Mouse (Mus musculus) cerebellum, adult 8-10 months (tissue): ENCODE measurements around the gene Adgrg7.

ENCODE experiments used
- DNase-seq: peaks from one replicate; pipeline ENCODE4 v3.0.0; 2022

Adgrg7 gene

DNA sequence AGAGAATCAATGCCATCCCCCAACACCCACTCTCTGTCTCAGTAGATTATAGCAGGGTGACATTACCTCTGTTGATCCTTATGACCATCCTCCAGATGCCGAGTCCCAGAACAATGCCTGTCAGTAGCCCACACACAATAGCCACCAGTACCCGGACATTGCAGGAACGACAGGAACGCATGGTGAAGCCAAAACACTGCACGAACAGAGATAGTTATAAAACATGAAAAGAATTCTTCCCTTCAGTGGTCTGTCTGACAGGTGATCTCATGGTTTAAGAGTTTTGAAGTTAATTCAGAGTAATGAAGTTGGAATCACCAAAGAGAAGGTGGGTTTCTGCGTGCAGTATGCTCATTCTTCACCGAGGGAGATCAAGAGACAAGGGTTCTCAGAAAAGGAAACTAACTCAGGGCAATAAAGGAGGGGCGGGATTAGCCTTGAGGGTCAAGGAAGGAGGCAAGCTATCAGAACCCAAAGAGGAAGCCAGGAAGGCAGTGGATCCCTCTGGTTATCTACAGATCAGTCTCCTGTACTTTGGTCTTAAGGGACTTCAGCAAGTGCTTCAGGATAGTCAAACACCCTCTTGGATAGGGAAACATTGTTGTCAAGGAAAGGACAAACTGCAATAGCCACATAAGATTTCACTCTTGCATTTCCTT lies at the start of gene Adgrg7:
Adgrg7 (minus strand) TSS at position 375 of the 659 bp plus-strand sequence.
- no peak for DNase-seq

DNA sequence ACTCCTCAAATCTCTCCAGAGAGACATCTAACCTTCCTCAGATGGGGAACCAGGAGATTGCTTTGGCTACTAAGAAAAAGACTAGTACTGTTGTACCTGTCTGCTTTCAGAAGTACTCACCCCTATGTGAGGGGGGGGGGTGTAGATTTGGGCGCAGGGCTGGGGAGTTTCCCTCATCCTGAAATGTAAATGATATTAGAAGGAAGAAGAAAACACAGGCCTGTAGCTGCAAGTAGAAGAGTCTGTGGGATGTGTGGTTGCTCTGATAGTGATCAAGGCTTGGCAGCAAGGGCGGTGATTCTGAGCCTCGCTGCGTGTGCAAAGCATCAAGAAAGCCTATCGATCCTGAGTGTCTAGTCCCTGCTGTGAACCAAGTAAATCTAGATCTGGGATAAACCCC lies 47.3 kb upstream of the Adgrg7 start:
- no peak for DNase-seq

DNA sequence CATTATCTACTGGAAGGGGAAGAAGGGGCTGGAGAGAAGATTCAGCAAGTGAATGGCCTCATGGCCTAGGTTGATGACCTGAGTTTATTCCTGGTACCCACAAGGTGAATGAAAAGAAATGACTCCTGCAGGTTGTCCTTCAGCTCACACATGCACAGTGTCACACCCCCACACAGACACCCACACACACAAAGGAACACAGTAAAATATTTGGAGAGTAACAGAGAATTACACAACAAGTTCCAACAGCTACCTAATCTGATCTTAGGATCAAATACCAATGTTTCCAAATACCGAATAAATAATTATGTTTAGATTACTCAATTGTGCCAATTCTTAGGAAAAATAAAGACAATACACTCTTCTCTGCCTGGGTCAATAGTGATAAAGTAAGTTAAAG lies 37.7 kb upstream of the Adgrg7 start:
- DNase-seq: no peak

DNA sequence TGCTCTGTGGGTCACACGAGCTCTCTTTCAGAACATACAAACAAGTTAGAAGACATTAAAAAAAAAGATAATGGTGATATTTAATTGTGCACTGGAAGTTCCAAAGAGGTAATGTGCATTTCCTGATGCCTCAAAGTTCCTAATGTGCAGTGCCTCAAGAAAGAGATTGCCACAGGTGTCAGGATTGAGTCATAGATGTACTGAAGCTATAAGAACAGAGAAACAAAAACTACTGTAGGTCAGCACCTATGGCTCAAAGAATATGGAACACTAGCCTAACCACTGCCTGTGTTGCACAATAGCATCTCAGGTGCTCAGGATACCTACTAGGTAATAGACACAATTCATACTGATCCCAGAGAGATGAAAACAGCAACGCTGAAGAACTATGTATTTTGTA lies 36.3 kb upstream of the Adgrg7 start:
- DNase-seq: no peak

DNA sequence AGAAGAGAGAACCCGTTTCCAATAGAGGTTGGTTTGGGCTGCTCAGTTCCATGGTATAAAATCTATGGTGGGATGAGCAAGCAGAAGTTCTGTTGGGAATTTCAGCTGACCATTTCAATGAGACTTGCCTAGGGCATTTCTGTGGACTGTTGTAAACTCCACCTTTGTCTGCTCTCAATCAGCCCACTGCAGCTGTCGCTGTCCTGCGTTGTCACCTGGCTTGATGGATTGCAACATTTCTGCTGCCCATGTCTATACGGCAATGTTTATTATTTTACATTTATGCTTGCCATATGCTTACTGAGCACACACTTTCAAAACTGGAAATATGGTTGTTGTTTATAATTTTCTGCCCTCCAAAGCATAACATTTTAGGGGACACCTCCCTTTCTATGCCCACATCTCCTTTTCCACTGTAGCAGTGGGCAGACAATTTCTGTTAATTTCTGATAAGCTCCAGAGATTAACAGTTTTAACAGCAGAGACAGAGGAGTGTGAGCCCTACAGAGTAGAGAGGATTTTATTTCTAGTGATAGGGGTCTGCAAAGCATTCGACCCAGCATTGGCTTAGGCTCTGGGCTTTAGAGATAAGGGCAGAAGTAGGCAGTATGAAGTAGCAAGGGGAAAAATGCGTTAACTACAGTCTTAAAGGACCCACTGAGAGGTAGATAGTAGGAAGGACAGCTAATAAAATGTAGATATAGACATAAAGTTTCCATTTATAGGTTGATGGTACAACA lies 5.9 kb upstream of the Adgrg7 start:
- DNase-seq: no peak

DNA sequence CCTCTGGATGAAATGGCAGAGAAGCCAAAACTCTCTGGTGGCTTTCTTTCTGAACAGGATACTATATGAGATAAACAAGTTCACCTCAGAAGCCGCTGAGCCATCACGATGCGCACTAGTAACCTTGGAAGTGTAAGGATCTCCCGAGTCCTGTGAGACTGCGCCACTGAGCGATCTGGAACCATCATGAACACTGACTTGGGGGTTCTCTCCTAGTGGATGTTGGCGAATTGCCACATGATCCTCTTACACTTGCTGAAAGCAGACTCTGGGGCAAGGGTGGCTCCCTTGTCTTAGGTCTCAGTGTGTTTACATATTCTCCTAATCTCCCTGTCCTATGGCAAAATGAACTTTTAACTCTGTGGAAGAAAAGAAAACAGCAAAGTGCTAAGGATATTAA lies 5.3 kb upstream of the Adgrg7 start:
- no peak for DNase-seq

DNA sequence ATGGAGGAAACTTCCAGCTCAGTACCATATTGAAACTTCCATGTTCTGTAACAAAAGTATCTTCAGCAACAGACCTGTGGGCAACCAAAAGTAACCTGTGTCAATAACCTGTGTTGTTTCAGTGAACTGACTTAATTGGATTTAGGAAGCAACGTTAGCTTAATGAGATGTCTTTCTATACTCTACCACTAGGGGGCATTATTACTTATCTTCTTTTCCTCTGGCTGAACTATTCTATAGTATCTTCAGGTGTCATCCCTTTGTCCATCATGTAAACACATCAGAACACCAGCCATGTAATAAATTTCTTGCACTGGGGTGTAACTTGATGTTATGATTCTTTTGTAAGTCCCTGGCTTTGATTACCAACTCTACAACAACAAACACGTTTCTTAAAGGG lies 4.8 kb upstream of the Adgrg7 start:
- DNase-seq: peak; percentile 1

DNA sequence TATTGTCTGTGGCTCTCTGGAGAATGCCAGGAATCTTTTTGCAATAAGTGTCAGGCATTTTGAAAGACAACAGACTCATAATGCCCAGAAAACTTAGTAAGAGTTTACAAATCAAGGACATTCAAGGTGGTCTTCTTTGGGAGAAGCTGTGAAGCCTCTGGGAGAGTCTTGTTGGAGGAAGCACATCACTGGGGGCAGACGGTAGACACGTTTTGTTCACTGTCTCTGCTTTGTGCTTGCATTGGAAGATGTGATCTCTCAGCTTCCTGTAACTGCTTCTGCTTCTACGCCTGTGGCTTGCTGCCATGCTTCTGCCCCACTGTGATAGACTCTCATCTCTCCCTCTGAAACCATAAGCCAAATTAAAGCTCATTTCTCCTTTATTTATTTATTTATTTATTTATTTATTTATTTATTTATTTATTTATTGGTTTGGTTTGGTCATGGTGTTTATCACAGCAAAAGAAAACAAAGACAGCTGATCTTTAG lies 3.9 kb upstream of the Adgrg7 start:
- DNase-seq: no peak

DNA sequence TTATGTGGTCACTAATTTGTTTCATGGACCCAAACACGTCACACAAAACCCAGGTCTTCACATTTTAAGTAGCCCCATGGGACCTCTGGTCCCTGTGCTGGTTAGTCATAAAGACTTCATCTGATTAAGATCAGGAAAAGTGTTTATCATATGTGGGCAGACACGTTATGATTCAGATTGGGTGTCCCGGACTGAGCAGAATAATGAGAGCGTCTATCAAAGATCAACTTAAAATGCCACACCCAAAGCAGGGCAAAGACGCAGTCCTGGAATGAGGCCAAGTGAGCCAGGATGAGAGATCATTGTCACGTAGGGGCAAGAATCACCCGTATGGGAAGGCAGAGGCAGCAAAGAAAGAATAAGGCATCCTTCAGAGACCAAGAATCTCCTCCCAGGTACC lies 3.2 kb upstream of the Adgrg7 start:
- no peak for DNase-seq

DNA sequence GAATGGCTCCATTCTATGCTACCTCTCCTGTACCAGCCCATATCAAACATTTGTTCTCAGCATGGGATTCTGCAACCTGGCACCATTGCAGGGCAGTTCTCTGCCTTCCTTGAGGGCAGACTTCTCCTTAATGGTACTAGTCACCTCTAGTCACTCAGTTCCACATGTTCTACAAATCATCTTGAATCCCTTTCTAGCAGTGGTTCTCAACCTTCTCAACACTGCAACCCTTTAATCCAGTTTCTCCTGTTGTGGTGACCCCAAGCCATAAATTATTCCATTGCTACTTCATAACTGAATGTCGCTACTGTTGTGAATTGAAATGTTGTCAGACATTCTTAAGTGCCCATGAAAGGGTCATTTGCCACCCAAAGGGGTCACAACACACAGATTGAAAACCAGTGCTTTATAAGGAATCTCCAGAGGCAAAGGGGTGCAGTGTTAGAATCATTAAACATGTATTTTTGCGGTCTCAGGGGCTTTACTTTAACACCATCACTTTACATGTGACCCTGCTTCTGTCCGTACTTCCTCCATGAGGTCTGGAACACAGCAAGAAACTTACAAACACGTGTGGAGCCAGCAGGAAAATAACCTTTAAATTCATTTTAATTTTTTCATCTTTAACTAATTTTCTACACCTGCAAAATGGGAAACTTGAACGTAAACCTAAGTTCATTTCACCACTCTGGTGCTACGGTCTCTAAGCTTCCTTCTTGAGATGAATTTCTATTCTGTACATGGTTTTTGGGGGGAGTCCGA lies 1.1 kb downstream of the Adgrg7 start:
- DNase-seq: no peak

DNA sequence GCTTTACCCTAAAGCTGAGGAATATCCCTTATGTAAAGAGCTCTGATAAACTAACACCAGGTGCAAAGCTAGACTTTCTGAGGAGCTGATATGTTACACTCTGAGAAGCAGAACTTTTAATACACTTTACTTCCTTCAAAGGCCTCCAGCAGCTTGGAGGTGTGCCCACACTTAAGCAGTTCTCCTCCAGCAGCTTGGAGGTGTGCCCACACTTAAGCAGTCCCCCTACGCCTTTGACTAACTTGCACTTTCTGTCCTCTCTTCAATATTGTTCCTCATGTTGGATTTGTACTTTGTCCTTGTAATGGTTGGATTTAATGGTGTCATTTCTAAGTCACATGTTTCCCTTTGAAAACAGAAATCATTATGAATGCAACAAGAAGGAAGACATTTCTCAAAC lies 1.9 kb downstream of the Adgrg7 start:
- no peak for DNase-seq

DNA sequence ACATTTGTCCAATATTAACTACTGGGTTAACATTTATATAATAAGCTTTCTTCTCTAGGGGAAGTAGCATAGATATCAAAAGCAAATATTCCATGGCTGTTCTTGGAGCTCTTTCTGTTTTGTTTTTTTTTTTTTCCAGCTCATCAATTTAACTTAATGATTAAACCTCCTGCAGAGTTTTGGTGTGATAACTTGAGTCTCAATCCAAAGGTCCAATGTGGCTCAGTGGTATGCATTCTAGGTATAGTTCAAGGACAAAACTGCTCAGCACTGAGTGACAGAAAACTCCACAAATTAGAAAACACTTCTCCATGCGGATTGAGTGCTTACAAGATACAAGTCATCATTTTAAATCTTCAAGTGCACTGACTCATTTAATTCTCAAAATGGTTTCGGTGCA lies 9.7 kb downstream of the Adgrg7 start:
- no peak for DNase-seq

DNA sequence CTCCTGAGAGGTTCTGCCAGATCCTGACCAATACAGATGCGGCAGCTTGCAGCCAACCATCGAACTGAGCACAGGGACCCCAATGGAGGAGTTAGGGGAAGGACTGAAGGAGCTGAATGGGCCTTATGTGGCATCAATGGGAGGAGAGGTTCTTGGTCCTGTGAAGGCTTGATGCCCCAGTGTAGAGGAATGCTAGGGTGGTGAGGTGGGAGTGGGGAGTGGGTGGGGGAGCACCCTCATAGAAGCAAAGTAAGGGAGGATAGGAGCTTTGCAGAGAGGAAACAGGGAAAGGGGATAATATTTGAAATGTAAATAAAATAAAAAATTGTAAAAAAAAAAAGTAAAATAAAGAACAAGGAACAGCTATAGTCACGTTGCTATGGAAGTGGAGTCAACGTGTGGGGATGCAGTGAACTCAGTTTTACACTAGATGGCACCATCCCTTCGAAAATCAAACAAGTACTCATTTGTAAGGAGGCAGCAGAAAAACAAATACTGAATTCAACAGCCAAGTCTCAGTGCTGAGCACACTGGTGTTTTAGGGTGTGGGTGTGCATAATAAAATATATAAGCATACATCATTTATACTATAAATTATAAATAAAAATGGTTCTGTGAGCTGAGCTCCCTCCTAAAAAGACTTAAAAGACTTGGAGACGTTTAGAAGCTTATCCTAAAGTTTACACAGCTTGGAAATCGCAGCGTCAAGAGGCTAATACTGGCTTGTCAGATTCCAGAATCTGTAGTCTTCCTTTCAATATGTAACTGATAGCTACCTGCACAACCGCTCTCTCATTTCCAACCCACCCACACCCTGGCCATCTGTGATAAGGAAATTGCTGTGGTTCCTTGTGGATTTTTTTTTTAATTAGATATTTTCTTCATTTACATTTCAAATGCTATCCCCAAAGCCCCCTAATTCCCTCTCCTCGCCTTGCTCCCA lies 24.2 kb downstream of the Adgrg7 start:
- DNase-seq: peak; percentile 23

DNA sequence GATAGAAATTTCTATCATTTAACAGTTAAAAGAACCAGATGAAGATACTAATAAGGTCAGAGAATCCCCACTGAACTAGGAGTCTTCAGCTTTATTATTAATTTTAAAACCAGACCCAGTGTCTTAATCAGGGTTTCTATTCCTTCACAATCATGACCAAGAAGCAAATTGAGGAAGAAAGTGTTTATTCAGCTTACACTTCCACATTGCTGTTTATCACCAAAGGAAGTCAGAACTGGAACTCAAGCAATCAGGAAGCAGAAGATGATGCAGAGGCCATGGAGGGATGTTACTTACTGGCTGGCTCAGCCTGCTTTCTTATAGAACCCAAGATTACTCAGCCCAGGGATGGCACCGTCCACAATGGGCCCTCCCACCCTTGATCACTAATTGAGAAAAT lies 66.6 kb downstream of the Adgrg7 start:
- DNase-seq: no peak

DNA sequence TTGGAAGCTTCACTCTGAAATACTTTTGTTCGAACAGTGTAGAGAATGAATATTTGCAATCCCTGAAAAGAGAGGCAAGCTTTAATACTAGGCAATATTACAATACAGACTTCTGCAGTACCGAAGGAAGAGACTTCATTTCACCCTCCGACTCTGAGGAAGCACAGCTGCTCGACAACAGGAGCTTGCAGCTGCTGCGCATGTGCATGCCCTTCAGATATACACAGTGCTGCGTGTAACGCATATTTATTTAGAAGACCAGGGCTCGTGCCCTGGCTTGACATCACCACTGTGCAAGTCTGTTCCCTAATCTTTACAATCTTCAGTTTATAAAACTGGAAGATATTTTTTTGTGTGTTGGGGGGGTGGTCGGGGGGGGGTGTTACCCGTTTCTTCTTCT lies 70.7 kb downstream of the Adgrg7 start:
- DNase-seq: no peak

DNA sequence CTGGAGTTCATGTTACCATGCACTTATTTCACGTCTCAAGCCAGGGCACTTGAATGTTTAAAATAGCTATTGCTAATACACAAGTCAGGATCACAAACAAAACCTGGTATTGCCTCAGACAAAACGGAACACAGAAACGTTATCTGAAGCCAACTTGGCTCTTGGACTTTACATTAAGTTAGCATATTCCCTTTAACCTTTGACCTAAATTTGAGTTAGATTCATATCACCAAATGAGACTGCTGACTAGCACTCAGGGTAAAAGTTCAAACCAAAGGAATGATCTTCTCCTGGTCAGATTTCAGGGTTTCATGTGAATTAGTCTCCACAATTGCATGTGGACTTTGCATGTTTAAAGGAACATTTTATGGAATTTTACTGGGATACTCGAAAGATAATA lies 73.3 kb downstream of the Adgrg7 start:
- no peak for DNase-seq

DNA sequence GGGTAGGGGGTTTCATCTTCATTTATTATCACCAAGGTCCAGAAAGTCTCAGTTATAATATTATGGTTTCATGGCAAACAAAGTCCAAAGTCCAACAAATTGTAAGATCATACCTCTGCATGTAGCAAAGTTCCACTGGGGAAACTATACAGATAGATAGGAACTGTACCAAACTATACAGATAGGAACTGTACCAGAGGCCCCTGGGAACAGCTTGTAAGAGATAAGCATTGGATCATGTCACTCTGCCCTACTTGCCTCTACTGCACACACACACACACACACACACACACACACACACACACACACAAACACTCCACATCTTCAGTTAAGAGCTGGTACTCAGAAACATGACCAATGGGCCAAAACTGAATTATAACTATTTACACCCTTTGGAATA lies 76.6 kb downstream of the Adgrg7 start:
- DNase-seq: no peak

DNA sequence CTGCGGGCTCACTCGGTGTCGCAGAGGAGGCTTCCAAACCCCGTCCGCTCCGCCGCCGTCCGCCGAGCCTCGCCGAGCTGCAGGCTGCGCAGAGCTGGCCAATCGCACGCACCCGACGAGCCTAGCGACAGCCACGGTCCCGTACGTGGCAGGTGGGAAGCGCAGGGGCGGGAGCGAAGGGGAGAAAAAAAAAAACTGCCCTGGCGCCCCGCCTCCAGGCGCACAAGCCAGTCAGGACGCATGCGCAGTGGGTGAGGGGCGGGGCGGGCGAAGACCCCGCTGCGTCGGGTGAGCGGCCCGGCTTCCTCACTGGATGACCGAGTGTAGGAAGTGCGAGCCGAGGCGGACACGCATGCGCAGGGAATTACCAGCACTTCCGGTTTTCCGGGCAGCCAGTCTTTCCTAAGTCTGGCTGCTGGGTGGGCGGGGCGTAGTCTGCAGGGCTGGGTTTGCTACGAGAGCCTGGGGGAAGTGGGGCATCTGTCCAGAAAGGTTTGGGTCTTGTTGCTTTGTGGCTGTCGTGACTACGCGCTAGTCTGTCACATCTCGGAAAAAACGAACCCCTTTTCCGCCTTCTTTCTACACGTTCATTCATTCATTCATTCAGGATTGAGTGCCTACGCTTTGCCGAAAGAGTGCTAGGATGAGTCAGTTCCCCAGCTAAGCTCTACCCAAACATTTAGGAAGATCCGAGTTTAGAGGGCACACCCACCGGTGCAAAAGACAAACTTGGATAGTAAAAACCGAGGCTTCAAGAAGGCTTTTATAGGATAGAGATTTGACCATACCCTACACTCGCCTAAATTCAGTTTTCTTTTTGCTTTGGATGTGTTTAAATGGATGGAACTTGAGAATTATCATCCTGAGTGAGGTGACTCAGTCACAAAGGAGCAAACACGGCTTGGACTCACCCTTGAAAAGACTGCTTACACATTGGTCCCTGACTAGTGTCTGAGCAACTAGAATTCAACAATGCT lies 78.1 kb downstream of the Adgrg7 start, which contains the start of gene Tfg:
Tfg (minus strand) TSS at position 227 of the 977 bp plus-strand sequence.
- peak; percentile 98 for DNase-seq

DNA sequence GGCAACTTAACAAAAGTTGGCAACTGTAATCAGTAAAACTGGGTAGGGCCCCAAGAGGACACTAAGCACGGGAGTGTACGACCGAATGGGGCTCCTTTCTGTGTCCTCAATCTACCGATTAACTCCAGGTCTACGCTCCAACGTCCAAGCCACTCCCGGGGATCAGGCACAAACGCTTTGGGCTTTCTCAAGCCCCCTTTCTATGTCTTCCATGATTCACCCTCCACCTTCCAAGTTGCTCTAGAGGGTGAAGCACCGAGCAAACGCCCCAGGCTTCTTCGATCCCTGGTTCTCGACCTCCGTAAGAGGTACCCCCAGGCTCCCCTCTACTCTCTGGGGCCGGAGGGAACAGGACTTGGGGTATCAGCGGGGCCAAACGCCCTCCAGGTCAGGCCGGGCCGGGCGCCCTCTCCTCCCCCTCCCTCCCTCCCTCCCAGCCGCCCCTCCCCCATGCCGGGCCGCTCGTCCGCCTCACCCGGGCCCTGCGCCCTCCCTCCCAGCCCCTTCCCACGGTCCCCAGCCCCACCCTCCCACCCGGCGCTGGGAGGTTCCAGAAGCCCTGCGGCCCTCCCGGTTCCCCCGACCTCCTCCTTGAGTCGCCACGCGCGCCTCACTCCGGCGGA lies 79.0 kb downstream of the Adgrg7 start:
- DNase-seq: peak; percentile 37

DNA sequence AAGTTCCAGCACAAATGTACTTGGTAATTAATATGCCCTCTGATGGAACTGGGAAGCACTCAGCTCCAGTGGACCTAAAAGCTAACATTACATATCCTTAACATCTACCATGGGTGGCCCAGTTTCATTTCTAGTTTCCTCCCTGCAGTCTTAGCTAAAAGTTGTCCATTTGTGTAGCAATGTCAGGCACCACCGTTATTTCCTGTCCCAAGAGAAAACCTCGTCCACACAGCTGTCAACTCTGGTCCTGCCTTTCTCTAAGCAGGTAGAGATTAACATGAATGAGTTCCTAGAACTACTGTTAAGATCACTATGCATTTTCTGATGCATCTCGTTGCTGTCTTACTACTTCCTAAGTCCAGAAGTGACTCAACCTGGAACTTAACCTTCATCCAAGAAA lies 80.0 kb downstream of the Adgrg7 start:
- DNase-seq: no peak

DNA sequence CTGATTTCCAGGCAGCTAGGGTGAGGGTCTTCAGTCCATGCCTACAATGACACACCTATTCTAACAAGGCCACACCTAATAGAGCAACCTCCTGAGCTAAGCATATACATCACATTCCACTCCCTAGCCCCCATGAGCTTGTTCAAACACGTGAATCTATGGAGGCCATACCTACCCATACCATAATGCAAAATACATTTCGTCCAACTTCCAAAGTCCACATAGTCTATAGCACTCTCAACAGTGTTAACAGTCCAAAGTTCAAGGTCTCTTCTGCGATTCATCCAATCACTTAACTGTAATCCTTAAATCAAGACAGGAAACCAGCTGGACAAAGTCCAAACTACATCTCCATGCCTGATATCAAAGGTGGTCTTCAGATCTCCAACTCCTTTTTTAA lies 85.6 kb downstream of the Adgrg7 start:
- DNase-seq: no peak
